Mouse (Mus musculus): ENCODE measurements at regions not wholly inside any gene's neighbourhood (a gene's known extent, or its start where the extent isn't known, plus 50 kb on each side); places are given as distances from the start of the nearest gene placed in this dataset.

DNA sequence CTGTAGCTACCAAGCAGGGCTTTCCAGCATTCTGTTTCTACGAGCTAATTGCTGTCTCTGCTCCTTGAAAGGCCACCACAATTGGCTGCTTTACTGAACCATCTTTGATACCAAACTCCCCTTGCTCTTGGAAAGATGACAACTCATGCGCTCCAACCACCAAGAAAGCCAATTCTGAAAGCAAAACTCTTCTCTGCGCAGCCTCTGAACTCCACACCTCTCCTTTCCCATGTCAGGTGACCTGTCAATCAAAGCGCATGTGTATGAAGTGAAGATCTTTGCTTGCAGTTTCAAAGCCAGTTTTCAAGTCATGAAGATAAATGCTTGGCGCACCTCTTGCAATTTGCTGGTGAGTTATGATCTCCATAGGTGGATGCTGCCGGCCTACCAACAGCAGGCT lies 687.9 kb upstream of the 4930412O13Rik start:
- ATAC-seq (ENCODE audit: low FRiP score, low read depth): no peak
- Histone ChIP-seq H3K9me3 (no peaks in the 10 kb centered on the region), H3K36me3 (no peaks in the 10 kb centered on the region), H3K4me1 (replicated peaks) (no peaks in the 10 kb centered on the region), H3K27me3 (no peaks in the 10 kb centered on the region), H3K27ac (replicated peaks) (no peak overlapping the region), H3K9ac (no peak overlapping the region), H3K4me3 (no peak overlapping the region), H3K4me2 (no peak overlapping the region)
- WGBS: 91% methylated on average over 6 of the region's 6 CpGs

GRCm38 (mm10) chr2:9197025-9197424 lies 684.0 kb upstream of the 4930412O13Rik start:
- no peak for ATAC-seq (ENCODE audit: low FRiP score, low read depth)
- H3K27ac ChIP-seq (replicated peaks): no peak overlapping the region
- no peaks in the 10 kb centered on the region for H3K9me3 ChIP-seq
- no peak overlapping the region for H3K4me3 ChIP-seq
- 89% methylated on average over 3 of the region's 3 CpGs for WGBS
- no peaks in the 10 kb centered on the region for H3K4me1 ChIP-seq (replicated peaks)
- H3K27me3 ChIP-seq: no peaks in the 10 kb centered on the region
- no peaks in the 10 kb centered on the region for H3K36me3 ChIP-seq
- no peak overlapping the region for H3K4me2 ChIP-seq
- H3K9ac ChIP-seq: no peak overlapping the region

- Histone ChIP-seq H3K9ac (no peak overlapping the region), H3K4me2 (no peak overlapping the region), H3K27me3 (no peaks in the 10 kb centered on the region), H3K4me3 (no peak overlapping the region), H3K36me3 (no peaks in the 10 kb centered on the region), H3K4me1 (replicated peaks) (no peaks in the 10 kb centered on the region), H3K27ac (replicated peaks) (no peak overlapping the region), H3K9me3 (no peaks in the 10 kb centered on the region)
- no peak for ATAC-seq (ENCODE audit: low FRiP score, low read depth)
- WGBS: 91% methylated on average over 4 of the region's 4 CpGs
These were observed 673.1 kb upstream of the 4930412O13Rik start for GRCm38 (mm10) chr2:9207963-9208362.
